Mouse (Mus musculus) gastrocnemius, adult 18-20 months (tissue): Measurements from ENCODE around the gene Pole2. TPM values are rescaled to one million over a fixed set of nuclear protein-coding genes. Genes with fewer than 3 reads are reported as not detected.

Source experiments
- DNase-seq: peaks from one replicate; pipeline ENCODE4 v3.0.0; 2021; ENCODE audit warnings: low spot score
- long read RNA-seq, 2 experiments: library from polyadenylated mRNA; stranded (forward); transcript quantifications; one replicate each; pipeline ENCODE4 v2.0.0; 2021
- total RNA-seq, 2 experiments: library from RNA; stranded (reverse); gene quantifications; 2 replicates each; pipeline ENCODE4 v1.2.3; 2021

The Pole2 gene
- under 1 TPM; 0.18 to 0.19 TPM for total RNA-seq
- long read RNA-seq, experiment 1, result 0 reads
- long read RNA-seq, experiment 2, result 0 reads

DNA sequence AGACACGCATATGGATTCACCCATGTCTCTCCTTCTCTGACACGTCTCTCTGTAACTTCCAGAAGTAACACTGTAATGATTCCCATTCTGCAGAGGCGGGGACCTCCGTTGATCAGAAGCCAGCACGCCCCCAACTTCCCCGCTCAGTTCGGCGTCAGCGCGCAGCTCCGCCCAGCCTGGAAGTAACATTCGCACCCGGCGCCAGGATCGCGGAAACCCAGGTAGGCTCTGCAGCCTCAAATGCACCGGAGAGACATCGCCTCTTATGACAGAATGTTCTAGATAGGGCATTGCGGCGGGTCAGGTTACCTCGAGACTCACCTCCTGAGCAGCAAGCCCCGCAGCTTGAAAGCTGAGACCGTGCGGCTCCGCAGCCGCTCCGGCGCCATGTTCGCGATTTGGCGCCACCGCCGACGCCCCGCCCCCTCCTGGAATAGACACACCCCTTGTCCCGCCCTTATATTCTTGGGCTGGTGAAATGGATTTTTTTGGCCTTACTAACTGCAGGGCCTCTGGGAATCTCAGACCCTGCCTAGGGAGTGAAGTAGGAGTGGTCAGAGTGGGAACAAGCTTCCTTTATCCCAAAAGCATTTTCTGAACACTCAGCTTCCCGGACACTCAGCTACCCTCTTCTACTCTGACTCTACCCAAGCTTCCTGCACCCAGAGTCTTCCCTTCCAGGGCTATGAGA lies at the start of gene Pole2:
Gene Pole2, minus strand, starts transcription at position 420 of the 691 bp plus-strand sequence.
- DNase-seq, result peak; percentile 88

DNA sequence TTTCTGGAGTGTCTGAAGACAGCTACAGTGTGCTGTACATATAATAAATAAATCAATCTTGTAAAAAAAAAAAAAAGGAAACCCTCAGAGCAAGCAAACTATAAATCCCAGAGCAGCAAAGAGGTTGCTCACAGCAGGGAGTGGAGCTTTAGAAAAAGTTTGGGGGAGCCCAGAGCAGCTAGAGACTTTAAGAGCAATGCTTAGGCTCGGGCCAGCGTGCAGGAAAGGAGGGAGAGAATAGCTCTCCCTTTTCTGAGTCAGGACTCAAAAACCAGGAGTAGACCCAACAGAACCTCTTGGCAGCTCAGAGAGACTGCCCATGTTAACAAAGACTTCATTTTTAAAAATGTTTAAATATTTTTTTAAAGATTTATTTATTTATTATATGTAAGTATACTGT lies 41.0 kb upstream of the Pole2 start:
- no peak for DNase-seq

DNA sequence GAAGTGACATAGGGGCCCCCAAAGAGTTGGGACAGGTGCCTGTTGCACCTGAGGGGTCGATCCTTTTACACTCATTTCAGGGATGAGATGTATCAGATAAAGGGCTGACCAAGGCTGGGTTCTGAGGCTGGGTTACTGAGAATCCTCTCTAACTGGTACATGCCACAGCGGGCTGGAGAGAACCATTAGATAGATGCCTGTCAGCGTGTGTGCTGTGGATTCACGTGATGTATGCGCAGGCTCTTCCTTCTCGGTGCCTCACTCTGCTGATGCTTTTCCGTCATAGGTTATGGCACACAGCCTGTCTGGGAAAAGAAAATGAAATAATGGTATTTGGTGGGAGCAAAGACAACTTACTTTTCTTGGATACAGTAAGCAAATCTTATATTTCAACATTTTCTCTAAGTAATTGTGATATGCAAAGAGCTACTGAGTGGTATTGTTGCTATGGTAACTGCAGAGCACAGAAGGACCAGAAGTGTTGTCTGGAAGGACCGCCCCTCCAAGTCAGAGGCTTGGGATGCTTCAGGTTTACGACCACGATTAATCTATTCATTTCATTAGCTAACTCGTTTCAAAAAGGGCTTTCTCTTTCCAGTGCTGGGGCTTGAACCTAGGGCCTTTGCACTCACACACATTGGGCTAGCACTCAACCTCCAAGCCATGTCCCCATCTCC lies 40.1 kb upstream of the Pole2 start:
- no peak for DNase-seq

DNA sequence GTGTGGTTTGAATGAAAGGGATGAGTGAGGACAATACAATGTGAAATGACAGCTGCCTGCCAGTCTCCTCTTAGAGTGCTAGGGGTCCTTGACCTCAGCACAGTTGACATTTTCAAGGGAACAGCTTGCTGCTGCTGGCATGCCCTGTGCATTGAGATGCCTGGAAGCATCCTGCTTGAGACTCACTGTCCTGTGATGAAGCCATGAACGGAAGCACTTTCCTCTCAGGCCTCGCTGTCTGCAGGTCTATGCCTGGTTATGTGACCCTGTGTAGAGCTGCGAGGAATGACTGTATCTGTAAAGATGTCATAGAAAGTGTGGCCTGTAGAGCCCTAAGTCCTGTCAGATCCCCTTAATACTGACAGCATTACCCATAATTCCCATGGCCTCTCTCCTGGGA lies 37.0 kb upstream of the Pole2 start:
- no peak for DNase-seq

DNA sequence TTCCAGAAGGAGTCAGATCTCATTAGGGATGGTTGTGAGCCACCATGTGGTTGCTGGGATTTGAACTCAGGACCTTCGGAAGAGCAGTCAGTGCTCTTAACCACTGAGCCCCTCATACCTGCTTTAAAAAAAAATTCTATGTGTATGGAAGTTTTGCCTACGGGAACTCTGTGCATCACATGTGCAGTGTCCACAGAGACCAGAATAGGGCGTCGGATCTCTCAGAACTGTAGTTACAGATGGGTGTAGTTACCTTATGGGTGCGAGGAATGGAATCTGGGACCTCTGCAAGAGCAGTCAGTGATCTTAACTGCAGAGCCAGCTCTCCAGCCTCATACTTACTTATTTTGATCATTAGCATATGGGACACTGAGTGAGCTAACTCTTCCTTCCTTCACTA lies 34.3 kb upstream of the Pole2 start:
- no peak for DNase-seq

DNA sequence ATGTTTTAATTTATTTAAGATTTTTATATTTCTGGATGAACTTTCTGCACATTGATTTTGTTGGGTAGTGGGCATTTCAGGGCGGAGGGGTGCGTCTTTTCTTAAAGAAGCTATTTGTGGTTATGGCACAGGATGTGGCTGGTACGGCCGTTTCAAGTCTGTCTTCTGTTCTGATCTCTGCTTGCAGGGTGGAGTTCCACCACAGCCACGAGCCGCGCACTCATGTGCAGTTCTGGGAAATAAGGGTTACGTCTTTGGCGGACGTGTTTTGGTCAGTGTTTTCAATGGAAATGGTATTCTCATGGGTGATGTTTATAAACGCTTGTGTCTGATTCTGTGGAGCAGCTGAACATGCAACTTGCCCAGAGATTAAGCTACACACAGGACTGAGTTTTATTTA lies 29.8 kb upstream of the Pole2 start:
- DNase-seq, result no peak

DNA sequence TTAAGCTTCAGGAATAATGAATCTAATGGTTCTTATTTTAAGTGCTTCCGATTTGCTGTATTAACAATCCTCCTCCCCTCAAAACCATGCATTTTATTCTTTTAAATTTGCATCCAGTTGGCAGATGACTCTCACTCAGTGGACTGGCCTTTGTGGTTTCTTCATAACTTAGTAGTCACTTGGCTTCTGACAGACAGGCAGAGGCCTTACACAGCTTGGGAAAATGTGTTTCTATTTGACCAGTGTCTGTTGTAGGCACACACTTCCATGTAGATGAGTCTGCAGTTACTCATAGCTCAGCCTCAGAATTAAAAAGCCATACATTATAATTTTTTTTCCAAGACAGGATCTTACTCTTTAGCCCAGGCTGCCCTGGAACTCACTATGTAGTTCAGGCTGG lies 25.8 kb upstream of the Pole2 start:
- DNase-seq, result no peak

DNA sequence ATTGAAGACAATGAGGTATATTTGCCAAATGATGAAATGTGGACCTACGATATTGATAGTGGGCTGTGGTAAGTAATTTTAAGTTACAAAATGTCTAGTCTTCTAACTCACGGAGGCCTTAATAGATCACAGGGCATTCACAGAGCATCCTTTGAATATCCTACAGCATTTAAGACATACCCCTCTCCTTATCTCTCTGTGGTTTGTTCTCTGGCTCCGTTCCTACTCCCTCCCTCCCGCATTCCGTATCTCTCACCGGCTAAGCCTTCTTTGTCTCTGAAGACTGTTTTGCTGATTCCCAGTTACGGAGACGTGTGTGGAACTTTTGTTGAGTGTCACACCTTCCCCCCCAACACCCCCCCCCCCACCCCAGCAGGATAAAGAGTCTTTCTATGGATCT lies 22.8 kb upstream of the Pole2 start:
- no peak for DNase-seq

DNA sequence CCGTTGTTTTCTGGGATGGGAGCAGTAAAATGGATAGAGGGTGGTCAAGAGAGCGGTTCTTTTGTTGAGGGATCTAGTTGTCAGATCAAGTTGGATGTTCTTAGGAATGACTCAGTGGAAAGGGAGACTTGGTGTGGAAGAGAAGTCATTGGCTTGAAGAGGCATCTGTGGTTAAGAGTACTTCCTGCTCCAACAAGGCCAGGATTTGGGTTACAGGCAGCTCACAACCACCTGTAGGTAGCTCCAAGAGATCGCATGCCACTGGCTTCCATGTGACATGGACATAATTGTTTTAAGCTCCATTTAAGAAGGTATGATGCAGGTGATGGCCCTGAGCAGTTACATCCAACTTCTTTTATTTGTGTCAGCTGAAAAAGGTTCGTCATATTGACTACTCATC lies 21.8 kb upstream of the Pole2 start:
- no peak for DNase-seq

DNA sequence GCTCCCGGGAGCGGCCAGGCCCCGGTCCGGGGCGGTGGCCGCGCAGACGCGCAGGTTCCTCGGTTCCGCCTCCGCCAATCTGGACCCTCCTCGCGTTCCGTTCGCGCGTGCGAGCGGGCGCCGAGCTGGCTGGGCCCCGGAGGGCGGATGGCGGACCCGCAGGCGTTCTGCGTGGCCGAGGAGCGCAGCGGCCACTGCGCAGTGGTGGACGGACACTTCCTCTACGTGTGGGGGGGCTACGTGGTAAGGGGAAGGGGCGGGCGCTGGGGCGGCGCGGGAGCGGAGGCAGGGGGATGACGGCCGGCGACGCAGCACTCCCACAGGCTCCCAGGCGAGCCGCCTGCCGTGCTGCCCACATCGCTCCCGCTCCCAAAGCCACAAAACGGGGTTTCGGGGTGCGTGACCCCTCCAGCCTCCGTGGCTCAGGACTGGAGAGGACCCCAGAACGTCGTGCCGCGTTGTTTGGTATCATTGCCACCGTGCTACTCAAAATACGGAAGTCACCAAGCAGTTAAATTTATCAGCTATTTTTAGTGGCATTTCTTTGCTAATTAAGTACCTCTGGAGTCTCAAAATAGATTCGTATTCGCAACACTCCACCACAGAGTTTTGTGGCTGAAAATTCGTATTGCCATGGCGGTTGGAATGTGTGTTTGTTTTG lies 13.9 kb upstream of the Pole2 start:
- peak; percentile 74 for DNase-seq

DNA sequence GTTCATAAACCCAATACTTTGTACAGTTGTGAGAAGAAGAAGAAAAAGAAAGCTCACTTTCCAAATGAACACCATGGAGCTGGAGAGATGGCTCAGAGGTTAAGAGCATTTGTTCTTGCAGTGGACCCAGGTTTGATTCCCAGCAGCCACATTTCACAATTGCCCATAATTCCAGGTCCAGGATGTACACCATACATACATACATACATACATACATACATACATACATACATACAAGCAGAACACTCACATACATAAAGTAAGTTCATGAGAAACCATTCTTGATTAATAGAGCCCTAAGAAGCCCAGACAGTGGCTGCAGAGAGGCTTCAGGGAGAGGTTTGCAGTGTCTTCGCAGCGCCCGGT lies 13.4 kb upstream of the Pole2 start:
- DNase-seq, result no peak

DNA sequence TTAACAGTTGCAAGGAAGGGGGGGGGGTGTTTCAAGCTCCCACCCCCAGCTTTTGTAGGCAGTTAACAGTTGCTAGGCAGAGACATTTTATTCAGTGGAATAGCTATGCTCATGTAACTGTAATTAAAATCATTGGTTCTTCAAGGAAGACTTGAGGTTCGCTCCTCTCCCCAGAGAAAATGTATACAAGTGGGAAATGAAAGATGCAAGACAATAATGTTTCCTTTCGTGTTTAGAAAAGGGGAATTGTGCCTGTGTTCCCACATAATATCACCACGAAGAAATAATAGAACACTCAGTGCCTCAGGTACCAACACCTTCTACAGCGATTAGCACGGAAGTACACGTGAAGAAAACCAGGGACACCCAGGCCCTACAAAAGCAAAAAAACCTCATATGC lies 12.9 kb upstream of the Pole2 start, which contains the start of gene Klhdc1:
Gene Klhdc1, plus strand, starts transcription at position 301 of the 400 bp plus-strand sequence.
- no peak for DNase-seq

DNA sequence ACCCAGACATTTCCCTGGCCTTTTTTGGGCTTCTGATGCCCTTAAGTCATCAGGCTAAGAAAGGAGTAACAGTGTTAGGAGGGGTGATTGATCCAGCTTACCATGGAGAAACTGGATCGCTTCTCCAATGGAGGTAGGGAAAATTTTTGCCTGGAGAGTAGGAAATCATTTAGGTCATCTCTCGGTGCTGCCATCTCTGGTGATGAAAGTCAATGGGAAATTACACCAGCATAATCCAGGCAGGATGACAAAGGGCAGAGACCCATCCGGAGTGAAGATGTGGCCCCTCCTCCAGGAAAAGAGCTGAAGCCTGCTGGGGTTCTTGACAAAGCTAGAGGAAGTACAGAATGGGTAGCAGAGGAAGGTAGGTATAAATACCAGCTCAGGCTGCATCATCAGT lies 10.3 kb upstream of the Pole2 start:
- no peak for DNase-seq

DNA sequence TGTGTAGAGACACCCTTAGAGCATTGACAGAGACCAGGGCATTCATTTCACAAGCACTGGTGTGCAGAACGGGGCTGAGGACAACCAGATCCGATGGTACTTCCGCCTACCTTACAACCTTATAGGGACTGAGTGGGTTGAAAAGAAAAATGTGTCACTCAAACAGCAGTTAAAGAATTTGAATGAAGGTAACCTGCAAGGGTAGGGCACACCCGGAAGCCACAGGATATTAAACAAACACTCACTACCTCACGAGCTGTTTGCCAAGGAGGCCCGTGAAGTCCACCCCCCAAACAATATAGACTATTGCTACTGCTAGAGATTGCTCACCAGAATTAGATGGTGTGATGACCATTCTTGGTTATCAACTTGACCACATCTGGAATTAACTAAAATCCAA lies 7.8 kb upstream of the Pole2 start:
- no peak for DNase-seq

DNA sequence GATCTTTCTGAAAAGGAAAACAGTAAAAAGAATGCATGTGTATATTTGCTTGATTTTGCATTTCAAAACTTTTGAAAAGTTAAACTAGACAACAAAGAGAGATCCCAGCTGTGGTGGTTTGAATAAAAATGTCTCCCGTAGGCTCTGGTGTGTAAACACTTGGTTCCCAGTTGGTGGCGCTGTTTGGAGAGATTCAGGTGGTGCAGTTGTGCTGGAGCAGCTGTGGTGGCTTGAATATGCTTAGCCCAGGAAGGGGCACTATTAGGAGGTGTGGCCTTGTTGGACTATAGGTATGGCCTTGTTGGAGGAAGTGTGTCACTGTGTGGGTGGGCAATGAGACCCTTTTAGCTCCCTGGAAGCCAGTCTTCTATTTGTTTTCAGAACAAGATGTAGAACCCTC lies 1.3 kb upstream of the Pole2 start:
- DNase-seq, result no peak

DNA sequence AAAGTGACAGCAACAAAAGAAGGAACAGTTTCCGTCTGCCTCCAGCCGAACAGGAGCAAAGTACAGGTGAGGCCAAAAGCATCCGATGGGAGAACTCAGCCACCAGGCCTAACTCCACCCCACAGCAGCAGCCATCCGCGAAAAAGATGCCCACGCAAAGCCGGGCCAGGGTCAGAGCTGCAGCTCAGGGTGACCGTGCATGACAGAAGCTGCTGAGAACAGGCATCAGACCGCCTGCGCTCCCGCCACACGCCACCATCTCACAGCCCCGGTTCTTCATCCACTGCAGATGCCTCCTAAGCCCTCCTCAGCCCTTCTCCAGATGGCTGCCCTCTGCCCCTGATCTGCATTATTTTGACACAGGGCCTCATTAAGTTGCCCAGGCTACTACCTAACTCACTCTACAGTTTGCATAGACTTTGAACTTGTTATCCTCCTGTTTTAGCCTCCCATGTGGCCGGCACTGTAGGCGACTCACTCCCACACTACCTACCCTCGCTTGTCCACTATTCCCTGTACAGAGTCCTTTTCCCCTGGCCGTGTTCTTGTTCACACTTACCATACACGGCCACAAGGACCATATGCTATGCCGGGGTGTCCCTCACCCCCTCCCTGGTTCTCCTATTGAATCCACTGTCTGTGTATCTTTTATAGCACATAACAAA lies 7.2 kb downstream of the Pole2 start:
- DNase-seq, result no peak

DNA sequence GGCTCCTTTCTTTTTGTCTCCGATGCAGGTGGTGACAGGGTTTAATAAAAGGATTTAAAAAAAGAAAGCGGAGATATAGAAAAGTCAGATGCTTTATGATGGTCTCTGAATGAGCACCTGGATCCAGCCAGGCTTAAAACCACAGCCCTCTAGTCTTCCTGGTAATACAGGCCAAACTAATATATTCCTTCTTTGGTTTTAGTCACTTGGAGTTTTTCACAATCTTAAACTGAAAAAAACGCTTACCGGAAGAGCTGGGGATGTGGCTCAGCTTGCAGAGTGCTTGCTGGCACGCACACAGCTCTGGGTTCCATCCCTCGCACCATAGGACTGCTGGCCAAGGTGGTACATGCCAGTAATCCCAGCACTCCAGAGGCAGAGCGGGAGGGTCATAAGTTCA lies 11.4 kb downstream of the Pole2 start:
- DNase-seq, result no peak

DNA sequence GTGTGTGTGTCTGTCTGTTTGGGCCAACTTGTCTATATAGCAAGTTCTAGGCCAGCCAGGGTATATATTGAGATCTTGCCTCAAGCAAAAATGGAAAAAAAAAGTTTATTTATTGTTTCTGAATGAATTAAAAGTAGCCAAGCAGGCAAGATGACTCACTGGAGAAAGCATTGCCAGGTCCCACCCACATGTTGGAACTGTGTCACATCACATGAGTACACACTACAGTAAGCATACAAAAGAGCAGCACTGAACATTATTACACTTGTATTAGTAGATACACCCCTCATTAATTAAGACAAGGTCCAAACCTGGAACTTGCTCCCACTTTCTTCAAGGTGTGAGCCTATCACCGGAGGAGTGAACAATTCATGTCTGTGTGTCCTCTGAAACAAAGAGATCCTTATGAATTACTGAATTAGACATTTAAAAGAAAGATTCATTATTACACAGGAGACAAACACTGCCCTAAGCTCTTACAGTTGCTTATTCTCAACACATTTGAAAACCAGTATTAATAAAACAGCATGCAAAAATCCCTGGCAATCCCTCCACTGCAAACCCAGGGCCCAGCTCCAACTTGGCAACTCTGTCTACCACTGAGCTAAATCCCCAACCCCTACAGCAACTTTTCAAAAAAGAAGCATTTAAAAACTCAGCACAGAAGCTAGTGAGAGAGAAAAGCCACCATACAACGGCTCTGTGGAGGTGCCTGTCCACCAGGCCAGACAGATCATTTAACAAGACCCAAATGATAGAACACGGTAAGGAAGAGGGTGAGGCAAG lies 12.8 kb downstream of the Pole2 start:
- DNase-seq, result peak; percentile 69

DNA sequence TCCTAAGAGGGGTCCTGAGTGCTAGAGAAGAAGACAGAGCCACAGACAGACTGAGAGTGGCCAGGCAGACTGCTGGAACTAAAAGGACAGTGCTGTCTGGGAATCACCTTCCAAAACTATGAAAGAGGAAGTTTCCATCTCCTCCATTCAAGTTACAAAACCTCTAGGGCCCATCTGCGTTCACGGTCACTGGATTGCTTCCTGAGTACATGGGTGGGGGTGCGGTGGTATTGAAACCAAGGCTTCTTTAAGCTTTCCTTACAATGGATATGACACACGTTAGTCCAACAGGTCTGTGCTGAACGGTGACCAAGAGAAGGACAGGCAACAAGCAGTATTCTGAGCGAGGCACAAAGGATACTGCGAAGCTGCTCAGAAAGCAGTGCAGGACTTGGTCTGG lies 13.6 kb downstream of the Pole2 start:
- DNase-seq, result no peak

DNA sequence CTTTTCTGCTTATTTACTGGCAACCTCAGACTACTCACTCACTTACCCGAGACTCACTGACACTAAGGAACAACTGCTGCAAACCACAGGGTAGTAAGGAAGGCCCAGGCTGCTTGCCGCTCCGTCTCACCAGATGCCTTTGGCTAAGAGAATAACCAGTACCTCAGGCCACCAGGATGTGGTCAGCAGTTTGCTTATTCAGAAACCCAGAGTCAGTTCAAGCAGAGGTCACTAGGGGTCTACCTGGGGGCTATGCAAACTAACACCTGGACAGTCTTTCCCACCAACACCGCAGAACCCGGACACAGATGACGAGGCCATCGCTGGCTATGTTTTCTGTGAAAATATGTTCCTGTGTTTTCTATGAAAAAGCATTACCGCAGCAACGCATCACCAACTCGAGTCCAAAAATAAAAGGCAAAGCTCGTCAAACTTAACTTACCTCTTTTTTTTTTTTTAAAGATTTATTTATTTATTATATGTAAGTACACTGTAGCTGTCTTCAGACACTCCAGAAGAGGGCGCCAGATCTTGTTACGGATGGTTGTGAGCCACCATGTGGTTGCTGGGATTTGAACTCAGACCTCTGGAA lies 14.7 kb downstream of the Pole2 start:
- no peak for DNase-seq

DNA sequence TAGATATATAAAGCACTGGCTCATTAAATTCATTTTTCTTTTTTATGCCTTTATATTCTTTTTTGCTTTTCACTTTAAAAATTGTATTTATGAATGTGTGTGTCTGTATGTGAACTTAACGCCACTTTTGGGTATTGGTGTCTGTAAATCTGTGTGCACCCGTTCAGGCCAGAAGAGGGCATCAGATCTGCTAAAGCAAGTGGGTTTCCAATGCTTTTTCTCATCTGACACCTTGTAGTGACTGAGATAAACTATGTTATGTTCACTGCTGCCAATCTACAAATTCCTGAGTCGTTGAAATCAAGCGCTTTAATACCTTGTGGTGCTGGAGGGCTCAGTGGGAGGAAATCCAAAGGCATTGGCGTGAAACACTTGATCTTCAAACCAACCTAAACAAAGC lies 16.9 kb downstream of the Pole2 start:
- no peak for DNase-seq
